Mouse (Mus musculus): Measurements from ENCODE around the gene Cdh3.
A peak's percentile ranks its signal among the peaks of the same experiment; 100 is the strongest.

Cdh3 gene

GRCm38 (mm10) chr8:106526725-106527124, 16.0 kb downstream of the Cdh3 start:
- no peak for DNase-seq (ENCODE audit: inconsistent age in 2 of 2, low spot score in 1 of 2)

DNA sequence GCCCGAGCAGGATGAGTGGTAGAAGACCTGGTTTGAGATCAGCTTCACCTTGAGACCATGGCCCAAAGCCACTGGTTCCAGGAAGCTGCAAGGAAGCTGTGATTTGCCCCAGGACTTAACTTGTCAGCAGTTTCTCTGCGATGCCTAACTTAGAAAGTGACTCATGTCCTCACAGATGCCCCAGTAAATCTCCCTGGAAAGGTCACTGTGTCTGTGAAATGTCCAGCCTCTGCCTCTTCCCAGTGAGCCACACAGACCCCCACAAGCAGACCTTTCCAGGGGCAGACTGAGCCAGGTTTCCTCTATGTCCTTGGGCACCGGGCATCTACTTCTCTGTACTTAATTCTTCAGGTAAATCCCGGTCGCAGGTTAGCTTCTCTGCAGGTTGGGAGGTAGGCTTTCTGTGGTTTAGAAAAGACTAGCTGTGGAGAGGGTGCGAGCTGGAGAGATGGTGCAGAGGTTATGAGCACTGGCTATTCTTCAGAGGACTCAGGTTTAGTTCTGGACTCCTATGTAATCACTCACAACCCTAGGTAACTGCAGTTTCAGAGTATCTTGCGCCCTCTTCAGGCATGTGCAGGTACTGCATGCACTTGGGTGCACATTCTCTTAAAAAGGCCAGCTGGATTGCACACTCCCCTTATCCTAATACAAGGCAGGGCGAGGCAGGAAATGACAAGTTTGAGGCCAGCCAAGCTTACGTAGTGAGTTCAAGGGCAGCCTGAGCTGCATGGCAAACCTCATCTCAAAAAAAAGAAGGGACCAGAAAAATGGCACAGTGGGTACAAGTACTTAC, 16.7 kb downstream of the Cdh3 start:
- DNase-seq (ENCODE audit: inconsistent age in 2 of 2, low spot score in 1 of 2) = peak; percentile 61 to 79

DNA sequence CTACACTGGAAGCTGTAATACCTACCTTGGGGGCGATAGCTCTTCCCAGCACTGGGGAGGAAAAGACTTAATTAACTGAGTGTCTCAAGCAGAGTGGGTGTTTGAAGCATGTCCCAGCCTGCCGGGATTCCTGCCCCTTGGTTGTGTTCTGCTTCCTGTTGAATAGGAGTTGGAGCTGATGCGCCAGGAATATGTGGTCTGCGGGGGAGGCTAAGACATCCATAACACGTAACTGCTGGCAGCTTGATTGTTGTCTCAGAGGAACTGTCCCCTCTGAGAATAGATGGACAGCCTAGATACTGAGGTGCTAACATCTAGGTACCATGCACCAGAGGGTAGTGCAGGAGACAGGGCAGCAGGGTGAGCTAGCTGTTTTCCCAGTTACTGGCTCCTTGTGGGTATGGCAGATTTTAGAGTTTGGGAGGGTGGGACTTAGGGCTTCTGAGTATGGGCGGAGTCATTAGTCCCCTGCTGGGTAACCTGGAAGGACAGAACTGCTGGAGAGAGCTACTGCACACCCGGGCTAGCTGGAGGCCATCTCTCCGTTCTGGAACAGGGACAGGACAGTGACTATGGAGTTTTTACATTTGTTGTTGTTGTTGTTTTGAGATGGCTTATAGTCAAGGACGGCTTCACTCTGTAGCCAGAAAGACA, 18.0 kb downstream of the Cdh3 start:
- DNase-seq (ENCODE audit: inconsistent age in 2 of 2, low spot score in 1 of 2) = no peak

DNA sequence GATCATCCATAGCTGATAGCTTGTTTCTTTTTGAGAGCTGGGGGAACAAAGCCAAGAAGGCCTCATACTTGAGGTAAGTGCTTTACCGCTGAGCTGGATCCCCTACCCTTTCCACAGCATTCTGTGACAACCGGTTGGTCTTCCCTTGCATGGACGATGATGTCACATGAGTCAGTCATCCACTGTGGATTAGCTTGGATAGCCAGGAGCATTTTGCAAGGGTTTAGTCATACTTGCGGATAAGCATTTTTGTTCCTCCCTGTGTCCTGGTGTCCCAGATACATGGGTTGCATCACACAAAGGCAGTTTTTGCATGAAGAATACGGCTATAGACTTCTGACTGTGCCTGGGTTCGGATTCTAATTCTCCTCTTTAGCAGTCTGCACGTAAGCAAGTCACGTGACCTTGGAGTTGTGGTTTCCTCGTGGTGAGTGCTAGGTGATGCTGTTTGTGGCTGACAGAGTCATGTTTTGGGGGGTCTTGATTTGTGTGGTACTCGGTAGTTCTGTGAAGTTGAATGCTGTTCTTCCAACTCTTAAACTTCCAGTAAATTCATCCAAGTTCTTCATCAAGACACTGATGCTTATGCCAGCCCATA, 19.3 kb downstream of the Cdh3 start:
- DNase-seq (ENCODE audit: inconsistent age in 2 of 2, low spot score in 1 of 2) = peak in 1 of 2 experiments; percentile 57

DNA sequence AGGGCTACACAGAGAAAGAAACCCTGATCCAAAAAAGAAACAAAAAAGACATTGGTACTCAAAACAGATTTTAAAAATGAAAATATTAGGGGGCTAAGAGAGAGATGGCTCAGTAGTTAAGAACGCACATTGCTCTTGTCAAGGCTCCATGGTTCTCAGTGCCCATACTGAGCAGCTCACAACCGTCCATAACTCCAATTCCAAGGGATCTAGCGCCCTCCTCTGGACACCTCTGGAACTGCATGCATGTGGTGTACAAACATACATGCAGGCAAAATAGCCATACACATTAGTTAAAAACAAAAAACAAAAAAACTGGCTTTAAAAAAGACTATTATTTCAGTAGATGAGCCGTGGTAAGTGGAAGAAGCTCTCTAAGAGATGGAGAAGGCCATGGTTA, 19.9 kb downstream of the Cdh3 start:
- DNase-seq (ENCODE audit: inconsistent age in 2 of 2, low spot score in 1 of 2) = no peak

GRCm38 (mm10) chr8:106533709-106534108, 23.0 kb downstream of the Cdh3 start:
- no peak for DNase-seq (ENCODE audit: inconsistent age in 2 of 2, low spot score in 1 of 2)

- DNase-seq (ENCODE audit: inconsistent age in 2 of 2, low spot score in 1 of 2) = peak; percentile 59 to 91
Observed at GRCm38 (mm10) chr8:106534449-106534848, 23.8 kb downstream of the Cdh3 start.

GRCm38 (mm10) chr8:106535448-106535847, 24.8 kb downstream of the Cdh3 start:
- DNase-seq (ENCODE audit: inconsistent age in 2 of 2, low spot score in 1 of 2) = peak in 1 of 2 experiments; percentile 44

DNA sequence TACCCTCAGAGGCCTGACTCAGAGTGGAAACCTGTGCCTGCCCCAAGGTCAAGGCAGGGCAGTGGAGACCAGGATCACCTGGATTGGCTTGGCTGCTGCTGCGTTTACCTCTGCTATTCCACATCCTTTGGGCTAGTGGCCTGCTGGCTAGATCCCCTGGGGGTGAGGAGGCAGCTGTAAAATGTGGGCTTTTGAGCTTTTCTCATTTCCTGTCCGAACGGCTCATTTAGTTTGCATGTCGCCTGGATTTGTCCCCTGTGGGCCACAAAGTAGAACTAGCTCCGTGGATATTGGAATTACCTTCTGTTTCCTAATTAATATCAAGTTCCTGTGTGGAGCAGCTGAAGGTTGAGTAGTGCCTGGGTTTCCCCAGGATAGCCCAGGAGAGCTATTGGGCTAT, 28.5 kb downstream of the Cdh3 start:
- no peak for DNase-seq (ENCODE audit: inconsistent age in 2 of 2, low spot score in 1 of 2)

- DNase-seq (ENCODE audit: inconsistent age in 2 of 2, low spot score in 1 of 2) = no peak
Observed at GRCm38 (mm10) chr8:106541002-106541401, 30.3 kb downstream of the Cdh3 start.

DNA sequence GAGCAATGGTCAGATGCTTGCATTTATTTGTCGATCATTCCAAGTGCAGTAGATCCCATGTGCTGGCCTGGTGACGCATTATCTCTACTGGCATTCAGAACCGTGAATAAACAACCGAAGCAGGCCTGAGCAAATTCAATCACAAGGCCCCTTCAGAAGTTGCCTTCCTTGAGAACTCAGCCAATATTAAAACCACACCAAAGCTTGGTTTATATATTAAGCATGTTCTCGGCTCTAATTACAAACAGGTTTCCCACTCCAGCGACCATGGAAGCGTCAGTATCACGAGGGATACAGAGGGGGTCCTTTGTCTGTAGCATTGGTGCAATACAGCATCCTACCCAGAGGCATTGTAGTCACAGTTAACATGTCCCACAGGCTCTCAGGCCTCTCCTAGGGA, 32.4 kb downstream of the Cdh3 start:
- DNase-seq (ENCODE audit: inconsistent age in 2 of 2, low spot score in 1 of 2) = no peak

DNA sequence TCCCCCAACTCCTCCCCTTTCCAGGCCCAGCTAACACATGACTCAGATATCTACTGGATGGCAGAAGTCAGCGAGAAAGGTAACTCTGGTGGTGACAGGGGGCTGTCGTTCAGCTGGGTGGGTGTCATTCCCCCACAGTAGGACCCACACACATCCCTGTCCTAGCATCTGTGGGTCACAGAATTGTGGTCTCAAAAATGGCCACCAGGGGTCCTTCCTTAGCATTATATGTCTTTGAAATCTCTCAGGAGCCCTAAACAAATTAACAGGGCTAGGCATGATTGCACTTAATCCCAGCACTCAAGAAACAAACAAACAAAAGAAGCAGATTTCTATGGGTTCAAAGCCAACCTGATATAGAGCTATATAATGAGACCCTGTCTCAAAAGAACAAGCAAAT, 34.5 kb downstream of the Cdh3 start:
- peak in 1 of 2 experiments; percentile 45 for DNase-seq (ENCODE audit: inconsistent age in 2 of 2, low spot score in 1 of 2)

GRCm38 (mm10) chr8:106546746-106547145, 36.1 kb downstream of the Cdh3 start:
- DNase-seq (ENCODE audit: inconsistent age in 2 of 2, low spot score in 1 of 2) = no peak

GRCm38 (mm10) chr8:106548366-106548936, 37.8 kb downstream of the Cdh3 start:
- DNase-seq (ENCODE audit: inconsistent age in 2 of 2, low spot score in 1 of 2) = no peak

DNA sequence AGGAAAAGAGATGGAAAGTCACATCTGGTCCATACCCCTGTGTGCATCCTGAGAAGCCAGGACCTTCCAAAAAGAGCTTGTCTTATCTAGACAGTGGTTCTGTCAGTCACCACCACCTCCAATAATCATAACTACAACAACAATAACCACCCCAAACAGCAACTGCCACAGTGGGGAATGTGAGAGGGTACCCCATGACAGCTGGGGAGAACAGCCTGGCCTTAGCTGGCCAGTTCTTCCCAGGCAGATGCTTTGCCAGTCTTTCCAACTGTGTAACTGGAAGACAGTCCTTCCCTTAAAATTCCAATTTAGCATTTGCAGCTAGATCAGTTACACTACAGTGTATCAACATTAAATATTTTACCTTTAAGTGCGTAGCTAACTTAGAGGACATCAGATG, 40.2 kb downstream of the Cdh3 start:
- no peak for DNase-seq (ENCODE audit: inconsistent age in 2 of 2, low spot score in 1 of 2)

DNA sequence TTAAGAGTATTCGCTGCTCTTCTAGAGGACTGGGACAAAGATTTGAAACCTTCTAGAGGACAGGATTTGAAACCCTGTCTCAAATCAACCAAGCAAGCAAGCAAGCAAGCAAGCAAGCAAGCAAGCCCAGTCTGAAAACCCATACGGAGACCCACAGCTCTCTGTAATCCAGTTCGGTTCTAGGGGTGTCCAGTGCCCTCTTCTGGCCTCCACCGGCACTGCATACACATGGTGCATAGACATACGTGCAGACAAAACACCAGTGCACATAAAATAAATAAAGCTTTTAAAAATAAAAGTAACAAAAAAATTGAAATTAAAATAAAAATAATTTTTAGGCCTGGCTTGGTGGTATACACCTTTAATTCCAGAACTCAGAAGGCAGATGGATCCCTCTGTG, 43.3 kb downstream of the Cdh3 start:
- DNase-seq (ENCODE audit: inconsistent age in 2 of 2, low spot score in 1 of 2) = no peak

- no peak for DNase-seq (ENCODE audit: inconsistent age in 2 of 2, low spot score in 1 of 2)
Observed at GRCm38 (mm10) chr8:106556068-106556645, 45.5 kb downstream of the Cdh3 start.

DNA sequence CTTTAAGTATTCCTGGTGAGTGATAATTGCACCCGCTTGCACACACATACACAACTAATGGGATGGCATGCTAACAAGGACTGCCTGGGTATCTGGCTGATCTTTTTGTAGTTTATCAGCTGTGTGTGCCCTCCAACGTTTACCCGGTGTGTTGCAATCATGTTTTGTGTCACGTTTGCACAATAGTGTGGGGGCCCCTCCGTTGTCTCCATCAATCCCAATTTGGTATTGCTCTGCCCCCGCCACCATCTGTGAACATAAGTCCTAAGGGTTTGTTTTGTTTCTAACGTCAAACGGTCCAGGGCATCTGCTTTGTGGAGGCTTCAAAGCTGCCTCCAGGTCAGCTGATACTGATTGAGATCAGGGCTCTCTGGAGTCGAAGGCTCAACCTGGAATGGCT, 49.2 kb downstream of the Cdh3 start:
- no peak for DNase-seq (ENCODE audit: inconsistent age in 2 of 2, low spot score in 1 of 2)

GRCm38 (mm10) chr8:106561097-106561865, 50.6 kb downstream of the Cdh3 start:
- peak; percentile 77 to 89 for DNase-seq (ENCODE audit: inconsistent age in 2 of 2, low spot score in 1 of 2)

GRCm38 (mm10) chr8:106563691-106564182, 53.0 kb downstream of the Cdh3 start:
- DNase-seq (ENCODE audit: inconsistent age in 2 of 2, low spot score in 1 of 2) = peak in 1 of 2 experiments; percentile 42
